Mouse (Mus musculus) spleen, adult 2 months (tissue): Measurements from ENCODE around the gene Fabp3. TPM values are rescaled to one million over a fixed set of nuclear protein-coding genes. Genes with fewer than 3 reads are reported as not detected.

Source experiments
- DNase-seq, 2 experiments: peaks; one replicate each; pipeline versions ENCODE4 v3.0.0 to v3.0.0-alpha.2; 2012 to 2021; ENCODE audit warnings: low spot score in 2 of 2, low read depth in 1 of 2
- H3K27ac ChIP-seq: fragments of 200-500 bp; 2 replicates; pipeline ENCODE4 v1.5.1; 2012; ENCODE audit warnings: low read length, inconsistent platforms; ENCODE audit not compliant: insufficient read depth
- H3K27me3 ChIP-seq: fragments of 200-500 bp; 2 replicates; pipeline ENCODE4 v1.6.1; 2012; ENCODE audit warnings: mild to moderate bottlenecking, moderate library complexity, low read length, inconsistent platforms; ENCODE audit not compliant: control insufficient read depth, insufficient read depth
- H3K36me3 ChIP-seq: fragments of 200-500 bp; 2 replicates; pipeline ENCODE4 v1.6.1; 2012; ENCODE audit warnings: mild to moderate bottlenecking, low read length, inconsistent platforms; ENCODE audit not compliant: control insufficient read depth, insufficient read depth
- H3K4me1 ChIP-seq: fragments of 200-500 bp; 2 replicates; pipeline ENCODE4 v1.6.1; 2011; ENCODE audit warnings: inconsistent platforms; ENCODE audit not compliant: control insufficient read depth, insufficient read depth, insufficient read length
- H3K4me3 ChIP-seq: fragments of 200-500 bp; 2 replicates; pipeline ENCODE4 v1.5.1; 2011; ENCODE audit warnings: mild to moderate bottlenecking, inconsistent platforms; ENCODE audit not compliant: insufficient read depth, insufficient read length; ENCODE audit errors: extremely low read depth
- CTCF ChIP-seq: fragments of 200-500 bp; IDR thresholded peaks from 2 replicates; pipeline ENCODE4 v1.5.1; 2011; ENCODE audit warnings: mild to moderate bottlenecking, inconsistent platforms; ENCODE audit not compliant: insufficient read depth, insufficient read length, insufficient replicate concordance; ENCODE audit errors: extremely low read depth
- POLR2A ChIP-seq: fragments of 200-500 bp; IDR thresholded peaks from 2 replicates; pipeline ENCODE4 v1.6.1; 2011; ENCODE audit warnings: low read depth, low read length, inconsistent platforms
- WGBS: fragments of 180-500 bp; shearing (Covaris S2); methylation state at CpG from one replicate; pipeline ENCODE4 v1.1.7; 2018; 5-methylcytosine and 5-hydroxymethylcytosine counted together
- polyA plus RNA-seq: library from polyadenylated mRNA; depleted of rRNA; stranded (reverse); fragments of >200 nt; gene quantifications from 2 replicates; pipeline ENCODE4 v1.2.3, GENCODE M21; 2012

Gene Fabp3
- polyA plus RNA-seq, 1 experiment: 0.54 TPM

GRCm38 (mm10) chr4:130268736-130269135 is 39.7 kb upstream of the Fabp3 start:
- Histone ChIP-seq H3K27ac (no peak overlapping the region), H3K4me3 (no peak overlapping the region), H3K36me3 (no peaks in the 10 kb centered on the region), H3K27me3 (peaks cover 3% of the 10 kb centered on the region; the same call in 1 of the 2 replicates), H3K4me1 (no peaks in the 10 kb centered on the region)
- WGBS: 90% methylated on average over 10 of the region's 10 CpGs
- DNase-seq: no peak
- no peak for TF ChIP-seq POLR2A
- no peak for TF ChIP-seq CTCF

DNA sequence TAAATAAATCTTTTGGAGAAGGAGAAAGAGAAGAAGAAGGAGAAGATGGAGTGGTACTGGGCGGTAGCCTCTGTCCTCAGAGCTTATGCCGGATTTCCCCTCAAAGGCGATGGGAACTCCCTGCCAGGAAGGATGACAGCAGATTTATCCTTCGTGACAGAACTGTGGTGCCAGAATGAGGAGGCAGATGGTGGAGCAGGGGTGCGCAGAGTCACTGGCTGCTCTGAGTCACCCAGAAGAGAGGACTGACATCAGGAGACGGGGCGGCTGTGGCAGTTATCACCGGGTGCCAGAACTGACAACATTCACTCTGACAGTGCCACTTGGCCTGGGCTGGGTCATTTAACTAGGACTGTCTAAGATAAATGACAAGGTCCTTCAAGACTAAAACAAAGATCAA is 38.3 kb upstream of the Fabp3 start:
- Histone ChIP-seq H3K27ac (no peak overlapping the region), H3K36me3 (no peaks in the 10 kb centered on the region), H3K4me1 (no peaks in the 10 kb centered on the region), H3K27me3 (peaks cover 8% of the 10 kb centered on the region; the same call in 1 of the 2 replicates), H3K4me3 (no peak overlapping the region)
- 74% methylated on average over 8 of the region's 8 CpGs for WGBS
- DNase-seq: no peak
- TF ChIP-seq CTCF (no peak), POLR2A (no peak)

DNA sequence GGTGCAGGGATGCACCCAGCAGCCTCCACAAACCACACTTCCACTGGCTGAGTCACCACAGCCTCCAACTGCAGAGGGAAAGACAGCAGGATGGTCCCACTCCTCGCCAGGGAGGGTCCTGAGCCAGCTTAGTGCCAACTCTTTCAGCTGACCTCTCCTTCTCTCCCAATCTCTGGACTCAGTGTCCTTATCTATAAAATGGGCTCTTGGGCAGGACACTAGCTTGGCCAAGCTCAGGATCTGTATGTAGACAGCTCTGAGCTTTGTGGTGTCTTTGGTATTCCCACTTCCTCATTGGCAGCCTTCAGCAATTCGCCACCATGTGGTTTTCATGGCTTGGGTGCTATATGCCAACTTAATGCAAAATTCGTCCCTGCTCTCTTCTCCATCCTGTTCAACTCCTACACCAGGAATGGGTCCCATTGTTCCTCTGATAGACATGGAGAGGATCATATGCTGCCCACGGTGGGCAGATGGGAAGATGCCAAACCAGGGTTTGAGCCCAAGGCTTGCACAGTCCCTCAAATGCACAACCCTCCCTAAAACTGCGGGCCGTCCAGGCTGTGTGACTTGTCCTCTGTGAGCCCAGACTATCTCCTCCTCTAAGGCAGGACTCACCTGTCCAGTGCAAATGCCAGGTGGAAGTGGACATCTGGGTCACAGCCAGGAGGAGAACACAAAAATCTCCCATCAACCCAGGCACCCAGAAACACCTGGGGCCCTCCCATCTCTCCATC is 37.6 kb upstream of the Fabp3 start:
- peaks cover 12% of the 10 kb centered on the region; the same call in 1 of the 2 replicates for H3K27me3 ChIP-seq
- TF ChIP-seq CTCF (no peak), POLR2A (no peak)
- no peaks in the 10 kb centered on the region for H3K36me3 ChIP-seq
- 45% methylated on average over 6 of the region's 6 CpGs for WGBS
- DNase-seq: no peak
- no peak overlapping the region for H3K27ac ChIP-seq
- no peak overlapping the region for H3K4me3 ChIP-seq
- no peaks in the 10 kb centered on the region for H3K4me1 ChIP-seq

DNA sequence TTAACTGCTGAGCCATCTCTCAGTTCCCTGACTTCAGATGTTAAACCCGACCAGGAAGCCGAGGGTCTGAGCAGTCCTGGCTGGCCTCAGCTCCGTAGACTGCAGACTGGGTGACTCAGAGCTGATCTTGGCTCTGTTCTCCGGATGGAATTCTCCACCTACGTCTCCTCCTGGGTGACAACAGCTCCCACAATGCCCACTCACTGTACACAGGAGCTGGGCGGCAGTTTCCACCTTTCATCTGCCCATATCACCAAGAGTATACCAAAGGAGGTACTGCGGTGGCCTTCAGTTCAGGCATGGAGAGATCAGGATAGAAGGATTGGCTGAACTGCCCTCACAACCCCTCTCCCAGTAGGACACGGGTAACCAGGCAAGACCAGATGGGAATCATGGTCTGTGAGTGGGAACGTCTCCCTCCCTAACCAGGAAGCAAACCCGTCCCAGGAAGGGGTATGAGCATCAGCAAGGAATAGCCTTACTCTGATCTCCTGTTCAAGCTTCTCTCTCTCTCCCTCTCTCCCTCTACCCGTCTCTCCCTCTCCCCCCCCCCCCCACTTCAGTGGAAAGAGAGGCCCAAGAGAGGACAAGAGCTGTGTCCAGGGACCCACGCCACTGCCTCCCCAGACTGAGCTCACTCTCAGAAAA is 34.6 kb upstream of the Fabp3 start:
- H3K27ac ChIP-seq: no peak overlapping the region
- H3K4me1 ChIP-seq: no peaks in the 10 kb centered on the region
- no peaks in the 10 kb centered on the region for H3K36me3 ChIP-seq
- TF ChIP-seq POLR2A (no peak), CTCF (no peak)
- no peak overlapping the region for H3K4me3 ChIP-seq
- WGBS: 23% methylated on average over 12 of the region's 12 CpGs
- H3K27me3 ChIP-seq: peaks cover 12% of the 10 kb centered on the region; the same call in 1 of the 2 replicates
- DNase-seq: no peak

DNA sequence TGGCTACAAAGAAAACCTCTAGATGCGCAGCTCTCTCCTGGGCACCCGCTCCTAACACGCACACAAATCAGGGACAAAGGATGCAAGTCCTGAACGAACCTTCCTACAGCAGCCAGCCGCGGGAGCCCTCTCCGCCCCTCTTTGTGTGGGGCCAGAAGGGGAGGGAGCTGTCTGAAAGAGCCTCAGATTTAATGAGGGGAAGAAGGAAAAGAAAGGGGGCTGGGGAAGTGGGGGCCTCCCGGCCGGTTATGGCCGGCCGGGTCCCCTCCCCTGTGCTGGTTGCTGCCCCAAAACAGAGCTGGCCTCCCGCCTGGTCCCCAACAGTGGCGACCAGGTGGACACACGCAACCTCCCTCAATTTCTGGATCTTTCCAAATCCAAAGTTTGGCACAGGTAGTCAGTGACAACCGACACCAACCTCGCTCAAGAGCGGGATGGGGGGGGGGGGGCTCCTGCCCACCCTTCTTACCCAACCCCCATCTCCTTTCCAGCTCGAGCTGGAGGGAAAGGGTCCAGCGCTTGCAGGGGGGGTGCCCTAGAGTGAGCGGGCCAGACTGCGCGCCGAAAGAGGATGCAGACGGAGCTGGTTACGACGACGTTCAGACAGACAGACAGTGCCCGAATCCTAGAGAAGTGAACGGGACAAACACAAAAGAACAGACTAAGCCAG is 33.9 kb upstream of the Fabp3 start:
- DNase-seq: no peak
- H3K4me1 ChIP-seq: no peaks in the 10 kb centered on the region
- no peak overlapping the region for H3K27ac ChIP-seq
- H3K36me3 ChIP-seq: no peaks in the 10 kb centered on the region
- H3K27me3 ChIP-seq: peaks cover 12% of the 10 kb centered on the region; the same call in 1 of the 2 replicates
- TF ChIP-seq CTCF (no peak), POLR2A (no peak)
- no peak overlapping the region for H3K4me3 ChIP-seq
- WGBS: 2% methylated on average over 29 of the region's 29 CpGs

- no peak overlapping the region for H3K4me3 ChIP-seq
These were observed 33.2 kb upstream of the Fabp3 start for GRCm38 (mm10) chr4:130275016-130275822.

More at GRCm38 (mm10) chr4:130275016-130275822, 33.2 kb upstream of the Fabp3 start:
- 7% methylated on average over 62 of the region's 62 CpGs for WGBS
- DNase-seq: no peak
- Histone ChIP-seq H3K36me3 (no peaks in the 10 kb centered on the region), H3K27me3 (peaks cover 12% of the 10 kb centered on the region; the same call in 1 of the 2 replicates), H3K4me1 (no peaks in the 10 kb centered on the region), H3K27ac (no peak overlapping the region)
- TF ChIP-seq POLR2A: no peak
